Mouse (Mus musculus) cerebellum, adult 9-11 months (tissue): ENCODE results near the gene Sumf1.

ENCODE experiments used
- DNase-seq: peaks from one replicate; pipeline ENCODE4 v3.0.0; 2022

Sumf1 gene

DNA sequence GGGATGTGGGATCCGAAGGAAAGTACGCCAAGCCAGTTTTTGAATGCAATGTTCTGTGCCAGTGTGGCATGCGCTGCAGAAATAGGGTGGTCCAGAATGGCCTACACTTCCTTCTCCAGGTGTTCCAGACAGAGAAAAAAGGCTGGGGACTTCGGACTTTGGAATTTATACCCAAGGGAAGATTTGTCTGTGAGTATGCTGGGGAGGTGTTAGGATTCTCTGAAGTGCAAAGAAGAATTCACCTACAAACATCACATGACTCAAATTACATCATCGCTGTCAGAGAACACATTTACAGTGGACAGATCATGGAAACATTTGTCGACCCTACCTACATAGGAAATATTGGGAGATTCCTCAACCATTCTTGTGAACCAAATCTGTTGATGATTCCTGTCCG is 109.5 kb downstream of the Sumf1 start:
- no peak for DNase-seq

DNA sequence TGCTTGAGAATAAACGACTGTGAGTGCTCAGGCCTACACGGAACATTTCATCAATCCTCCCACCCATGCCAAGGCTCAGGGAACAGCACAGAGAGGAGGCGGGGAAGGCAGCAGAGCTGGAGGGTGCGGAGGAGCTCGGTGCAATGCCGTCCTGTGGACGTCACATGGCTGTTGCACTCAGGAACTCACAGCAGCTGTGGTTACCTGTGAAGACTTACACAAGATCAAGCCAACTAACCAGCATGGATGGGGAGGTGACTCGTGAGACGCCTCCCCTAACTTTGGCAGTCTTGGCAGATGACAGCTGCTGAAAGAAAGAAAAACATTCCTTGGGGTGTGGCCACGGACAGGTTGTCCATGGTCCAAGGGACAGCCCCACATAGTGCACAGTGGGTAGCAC is 110.8 kb downstream of the Sumf1 start:
- no peak for DNase-seq

DNA sequence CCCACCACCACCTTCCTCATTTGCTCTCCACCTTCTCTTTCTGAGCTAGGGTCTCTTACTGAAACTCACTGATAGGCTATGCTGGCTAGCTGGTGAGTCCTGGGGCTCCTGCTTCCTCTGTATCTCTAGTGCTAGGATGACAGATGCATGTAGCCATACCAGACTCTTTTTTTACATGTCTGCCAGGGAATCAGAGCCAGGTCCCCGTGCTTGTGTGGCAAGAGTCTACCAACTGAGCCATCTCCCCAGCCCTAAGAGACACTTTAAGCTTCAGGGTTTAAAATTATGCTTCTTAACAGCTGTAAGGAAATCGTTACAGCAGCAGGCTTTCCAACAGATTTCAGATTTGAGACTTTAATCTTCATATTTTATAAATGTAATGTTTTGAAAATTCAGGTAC is 111.5 kb downstream of the Sumf1 start:
- no peak for DNase-seq

DNA sequence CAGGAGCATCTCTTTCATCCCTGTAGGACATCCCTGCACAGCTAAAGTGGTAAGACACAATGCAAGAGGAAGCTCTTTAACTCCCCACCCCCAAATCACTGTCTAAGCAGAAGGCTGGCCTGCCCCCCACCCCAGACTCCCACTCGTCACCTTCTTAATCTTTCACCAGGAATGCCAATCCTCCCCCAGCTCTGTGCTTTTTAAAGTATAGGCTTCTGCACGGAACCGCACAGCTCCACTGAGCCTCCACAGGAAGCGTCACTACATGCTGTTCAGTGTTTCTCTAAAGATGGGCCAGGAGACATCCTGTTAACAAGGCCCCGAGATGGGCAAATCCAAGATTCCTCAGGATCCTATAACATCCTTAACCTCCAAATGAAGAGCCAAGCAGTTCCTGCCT is 112.3 kb downstream of the Sumf1 start:
- DNase-seq: no peak

DNA sequence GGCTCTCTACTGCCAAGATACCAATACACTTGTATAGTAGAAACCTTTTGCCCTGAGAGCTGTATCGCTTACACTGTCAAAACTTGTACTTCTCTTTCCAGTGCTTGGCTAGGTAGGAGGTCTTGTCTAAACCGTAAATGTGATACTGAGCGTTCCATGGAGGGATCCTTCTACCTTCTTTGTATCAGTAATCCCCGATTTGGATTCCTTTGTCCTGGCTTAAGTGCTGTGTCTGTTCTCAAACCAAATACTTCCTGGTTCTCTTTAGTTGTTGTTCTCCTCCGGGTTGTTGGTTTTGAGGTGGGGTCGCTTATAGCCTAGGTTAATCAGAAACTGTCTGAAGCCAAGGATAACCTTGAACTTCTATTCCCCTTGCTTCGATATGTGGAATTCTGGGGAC is 114.4 kb downstream of the Sumf1 start:
- no peak for DNase-seq

DNA sequence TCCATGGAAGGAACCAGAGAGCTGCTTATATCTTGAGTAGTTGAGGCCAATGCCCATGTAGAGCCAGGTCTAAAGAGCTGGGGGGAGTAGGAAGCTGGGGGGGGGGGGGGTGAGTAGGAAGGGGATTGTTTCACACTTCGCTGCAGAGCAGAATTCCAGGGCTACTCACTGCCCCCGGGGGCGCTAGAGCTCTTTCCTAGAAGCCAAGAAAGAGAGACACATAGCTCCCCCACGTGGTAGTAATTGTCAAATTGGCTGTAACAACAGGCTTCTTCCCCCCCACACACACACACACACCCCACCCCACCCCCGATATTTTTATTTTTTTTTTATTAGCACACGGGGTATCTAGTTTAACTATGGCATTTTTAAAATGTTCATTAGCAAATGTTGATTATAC is 119.8 kb downstream of the Sumf1 start:
- DNase-seq: peak; percentile 90

DNA sequence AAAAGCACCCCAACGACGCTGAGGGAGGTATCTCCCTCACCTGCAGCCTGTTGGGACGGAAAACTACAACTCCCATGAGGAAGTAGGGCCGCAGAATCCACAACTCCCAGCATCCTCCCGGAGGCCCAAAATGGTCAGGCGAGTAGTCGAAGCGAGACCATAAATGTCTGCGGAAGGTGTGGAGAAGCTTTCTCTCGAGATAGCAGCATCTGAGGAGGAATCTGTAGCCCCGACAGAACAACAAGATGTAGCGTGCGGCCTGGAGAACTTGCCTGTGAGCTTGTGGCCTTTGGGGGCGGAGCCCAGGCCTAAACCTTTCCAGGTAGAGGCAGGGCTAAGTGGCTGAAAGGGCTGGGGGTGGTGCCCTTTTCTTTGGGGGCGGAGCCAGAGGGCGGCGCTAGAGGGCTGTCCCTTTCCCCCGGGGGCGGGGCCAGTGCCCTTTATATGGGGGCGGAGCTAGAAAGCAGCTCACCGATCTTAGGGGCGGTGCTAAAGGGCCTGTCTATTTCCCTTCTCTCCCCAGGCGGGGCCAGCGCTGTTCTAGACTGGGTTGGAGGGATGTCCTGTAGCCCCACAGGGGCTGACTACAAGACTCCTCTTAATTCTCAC is 120.4 kb downstream of the Sumf1 start, which contains the start of gene Setmar:
Gene Setmar, plus strand, starts transcription at position 128 of the 609 bp plus-strand sequence.
- DNase-seq: peak; percentile 98

DNA sequence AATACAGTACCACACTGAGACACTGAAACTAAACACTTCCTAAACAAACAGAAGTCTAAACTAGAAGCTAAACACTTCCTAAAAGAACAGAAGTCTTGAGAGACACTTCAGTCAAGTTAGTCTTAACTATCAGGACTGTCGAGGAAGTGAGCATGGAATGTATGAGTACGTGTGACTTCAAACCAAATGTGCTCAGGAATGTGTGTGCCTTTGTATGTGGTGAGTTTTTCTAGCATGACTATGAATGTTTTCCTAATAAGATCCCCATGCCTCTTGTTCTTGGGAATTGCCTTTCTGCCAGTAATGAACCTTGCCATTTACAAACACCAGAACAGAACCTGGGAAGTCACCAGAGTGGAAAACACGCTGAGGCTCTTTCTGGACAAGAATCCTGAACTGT is 124.3 kb downstream of the Sumf1 start:
- no peak for DNase-seq

DNA sequence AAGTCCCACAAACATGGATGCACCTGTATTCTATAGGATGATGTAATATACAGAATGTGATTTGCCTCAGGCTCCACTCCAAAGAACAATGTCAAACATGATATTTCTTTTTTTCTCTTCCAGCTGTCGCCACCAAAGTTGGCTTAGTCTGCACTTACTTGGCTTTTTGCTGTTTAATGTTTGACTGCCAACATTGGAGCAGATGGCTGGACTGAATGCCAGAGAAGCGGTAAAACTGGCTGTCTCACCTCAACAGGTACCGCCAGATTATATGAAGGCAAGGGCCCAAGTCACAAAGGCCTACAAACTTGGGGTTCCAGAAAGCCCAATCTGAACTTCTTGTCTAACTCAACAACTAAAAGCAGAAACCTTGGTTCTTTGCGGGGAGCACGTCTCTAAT is 127.3 kb downstream of the Sumf1 start:
- DNase-seq: peak; percentile 21

DNA sequence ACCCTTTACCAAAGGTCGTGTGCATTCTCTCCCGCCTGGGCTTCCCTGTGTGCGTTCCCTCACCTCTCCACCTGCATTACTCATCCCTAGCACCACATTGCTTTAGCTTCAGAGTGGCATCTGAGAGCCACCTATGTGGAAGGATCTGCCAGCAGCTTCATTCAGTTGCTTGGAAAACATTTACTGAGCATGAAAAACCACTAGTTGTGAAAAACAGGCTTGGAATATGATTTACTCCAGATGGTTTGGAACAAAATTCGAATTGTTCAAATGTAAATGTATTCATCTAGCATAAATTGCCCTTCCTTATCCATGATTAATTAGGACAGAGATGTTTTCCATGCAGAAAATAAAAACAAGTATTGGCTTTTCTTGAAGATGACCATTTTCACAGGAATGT is 128.0 kb downstream of the Sumf1 start:
- no peak for DNase-seq
